Mouse (Mus musculus): ENCODE results near the gene Gm33543.

Gm33543 gene

DNA sequence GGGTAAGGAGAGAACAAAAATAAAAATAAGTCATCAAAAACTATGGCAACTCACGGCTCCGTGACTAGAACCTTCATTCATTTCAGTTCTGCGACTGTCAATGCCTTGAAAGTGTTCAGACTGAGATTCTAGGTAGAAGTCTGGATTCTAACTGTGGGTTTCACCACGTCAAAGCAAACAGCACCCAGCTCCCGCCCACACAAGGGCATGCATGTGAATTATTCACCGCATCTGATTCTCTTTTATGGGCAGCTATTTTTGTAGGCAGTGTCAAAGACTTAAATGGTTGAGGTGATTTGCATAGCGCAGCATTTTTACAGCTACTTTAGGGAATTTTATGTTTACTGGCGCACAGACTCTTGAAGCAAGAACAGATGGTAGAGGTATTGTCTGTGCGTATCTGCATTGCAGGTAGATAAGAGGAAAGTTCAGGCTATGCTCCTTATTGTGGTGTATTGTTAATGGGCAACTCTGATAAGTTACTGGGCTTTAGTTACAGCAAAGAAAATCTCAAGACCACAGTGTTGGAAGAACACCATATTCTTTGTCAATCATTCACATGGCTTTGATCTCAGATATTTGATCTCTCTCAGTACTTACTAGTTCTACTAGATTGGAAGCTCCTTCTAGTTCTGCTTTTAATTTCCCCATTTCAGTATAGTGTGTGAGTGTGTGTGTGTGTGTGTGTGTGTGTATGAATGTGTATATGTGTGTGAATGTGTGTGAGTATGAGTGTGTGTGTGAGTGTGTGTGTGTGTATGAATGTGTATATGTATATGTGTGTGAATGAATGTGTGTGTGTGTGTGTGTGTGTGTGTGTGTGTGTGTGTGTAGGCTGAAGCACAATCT lies at the start of gene Gm33543:
Gene Gm33543 (minus strand): TSS at position 142 of the 849 bp plus-strand sequence.
- ChIA-PET CTCF (interaction anchor here in 1 of 4 experiments (0.6 to 0.7 kb wide), 2 partner anchors 50 to 1520 kb away, joined by 5 to 10 read pairs; no protein-coding TSS in a partner anchor), POLR2A (interaction anchor here in 1 of 4 experiments (0.6 to 0.9 kb wide), 3 partner anchors 40 to 67 kb away, joined by 3 read pairs; no protein-coding TSS in a partner anchor)

DNA sequence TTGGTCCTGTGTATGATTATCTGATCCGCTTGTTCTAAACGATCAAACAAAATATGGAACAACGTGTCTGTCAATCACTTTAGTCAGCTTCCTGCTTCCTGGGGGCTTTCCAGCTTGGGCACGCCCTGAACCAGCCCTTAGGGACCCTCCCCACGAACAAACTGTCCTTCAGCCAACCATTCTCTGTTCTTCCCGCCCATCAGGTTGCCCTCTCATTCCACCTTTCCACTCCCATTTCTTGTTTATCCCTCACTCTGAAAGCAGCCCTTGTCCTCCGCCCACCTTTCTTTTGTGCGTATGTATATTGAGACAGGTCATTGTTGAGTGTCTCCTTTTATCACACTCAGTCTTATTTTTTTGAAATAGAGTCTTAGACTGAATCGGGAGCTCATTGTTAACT lies 49.4 kb upstream of the Gm33543 start:
- ChIA-PET POLR2A (interaction anchor here (0.5 to 12.4 kb wide), 87 partner anchors 8 to 925 kb away, joined by 3 to 351 read pairs (median 5); partner anchors contain the start of genes Eea1 (in 3 of the 4), Btg1 (in 2 of the 4), Nudt4 (in 2 of the 4) and Ube2n (in 2 of the 4)), CTCF (interaction anchor here in 3 of 4 experiments (0.5 to 2.6 kb wide), 10 partner anchors 10 to 341 kb away, joined by 3 to 8 read pairs (median 3); no protein-coding TSS in a partner anchor)

GRCm38 (mm10) chr10:95891214-95891960 lies 48.7 kb upstream of the Gm33543 start:
- POLR2A ChIA-PET: interaction anchor here (0.5 to 12.4 kb wide), 70 partner anchors 7 to 924 kb away, joined by 3 to 351 read pairs (median 5); partner anchors contain the start of genes Btg1 (in 2 of the 4), Eea1 (in 2 of the 4), Ube2n (in 2 of the 4) and Mrpl42 (in 1 of the 4)
- CTCF ChIA-PET: interaction anchor here in 2 of 4 experiments (0.9 to 2.6 kb wide), 6 partner anchors 9 to 189 kb away, joined by 3 to 8 read pairs (median 4); no protein-coding TSS in a partner anchor

GRCm38 (mm10) chr10:95883761-95884517 lies 41.2 kb upstream of the Gm33543 start:
- CTCF ChIA-PET: interaction anchor here in 1 of 4 experiments (1.1 kb wide), 1 partner anchor 14 kb away, joined by 3 read pairs; no protein-coding TSS in a partner anchor
- POLR2A ChIA-PET: interaction anchor here (0.5 to 8.5 kb wide), 13 partner anchors 8 to 352 kb away, joined by 3 to 351 read pairs (median 4); partner anchors contain the start of gene Eea1 (in 1 of the 4)

GRCm38 (mm10) chr10:95882036-95882435 lies 39.3 kb upstream of the Gm33543 start:
- ChIA-PET CTCF (interaction anchor here in 2 of 4 experiments (0.6 to 1.8 kb wide), 4 partner anchors 10 to 198 kb away, joined by 3 to 7 read pairs (median 4); no protein-coding TSS in a partner anchor), POLR2A (interaction anchor here (0.6 to 8.5 kb wide), 23 partner anchors 9 to 839 kb away, joined by 3 to 351 read pairs (median 5); partner anchors contain the start of genes Btg1 (in 1 of the 4) and Ube2n (in 1 of the 4))

DNA sequence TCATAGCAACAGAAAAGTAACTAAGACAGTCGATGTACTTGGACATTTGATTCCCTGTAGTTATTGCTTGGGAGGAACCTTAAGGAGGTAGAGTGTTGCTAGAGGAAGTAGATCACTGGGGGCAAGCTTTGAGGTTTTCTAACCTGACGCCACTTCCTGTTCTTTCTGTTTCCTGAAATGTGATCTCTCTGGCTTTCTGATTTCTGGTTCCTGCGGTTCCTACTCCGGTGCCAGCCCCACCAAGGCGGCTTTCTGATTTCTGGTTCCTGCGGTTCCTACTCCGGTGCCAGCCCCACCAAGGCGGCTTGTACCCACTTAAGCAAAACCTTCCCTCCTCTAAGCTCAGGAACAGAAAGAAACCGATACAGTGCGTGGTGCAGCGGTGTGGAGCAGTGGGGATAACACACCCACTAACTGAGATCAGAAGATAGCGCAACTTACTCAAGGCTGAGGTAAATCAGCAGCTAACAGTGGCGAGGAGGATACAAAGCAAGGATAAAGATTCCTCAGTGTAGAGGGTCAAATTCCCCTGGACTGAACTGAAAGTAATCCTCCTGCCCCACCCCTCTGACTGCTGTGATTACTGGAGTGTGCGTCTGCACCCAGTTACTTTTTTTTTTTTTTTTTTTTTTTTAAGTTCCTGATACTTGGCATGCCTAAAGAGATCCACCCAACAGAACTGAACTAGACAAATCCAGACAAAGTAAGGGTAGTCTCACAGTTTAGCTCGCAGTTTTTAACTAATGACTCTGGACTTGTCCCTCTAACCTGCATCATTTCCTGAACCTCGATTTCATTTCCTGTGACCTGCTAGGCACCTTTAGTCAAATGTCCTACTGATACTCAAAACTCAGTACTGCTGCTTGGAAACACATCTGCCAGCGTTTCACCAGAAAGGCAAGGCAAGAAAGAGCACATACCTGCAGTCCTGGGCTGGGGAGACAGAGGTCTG lies 37.5 kb upstream of the Gm33543 start:
- CTCF ChIA-PET: interaction anchor here (0.6 to 1.6 kb wide), 9 partner anchors 12 to 1204 kb away, joined by 3 to 19 read pairs (median 3); no protein-coding TSS in a partner anchor
- POLR2A ChIA-PET: interaction anchor here (0.6 to 8.5 kb wide), 25 partner anchors 11 to 626 kb away, joined by 3 to 351 read pairs (median 6); partner anchors contain the start of gene Eea1 (in 1 of the 4)

DNA sequence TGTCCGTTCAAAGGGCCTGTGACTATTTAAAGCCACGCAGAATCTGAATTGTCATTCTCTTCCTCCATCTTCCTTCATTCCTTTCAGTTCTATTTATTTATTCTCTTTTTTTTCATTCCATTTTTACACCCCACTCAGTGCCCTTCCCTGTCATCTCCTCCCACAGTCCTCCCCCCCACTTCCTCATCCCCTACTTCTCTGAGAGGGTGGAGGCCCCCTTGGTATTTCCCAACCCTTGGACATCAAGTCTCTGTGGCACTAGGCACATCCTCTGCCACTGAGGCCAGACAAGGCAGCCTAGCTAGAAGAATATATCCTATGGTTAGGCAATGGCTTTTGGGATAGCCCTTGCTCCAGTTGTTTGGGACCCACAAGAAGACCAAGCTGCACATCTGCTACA lies 28.1 kb upstream of the Gm33543 start:
- CTCF ChIA-PET: no interaction called here
- POLR2A ChIA-PET: interaction anchor here in 1 of 4 experiments (1.5 kb wide), 1 partner anchor 11 kb away, joined by 5 read pairs; no protein-coding TSS in a partner anchor

GRCm38 (mm10) chr10:95868348-95868747 lies 25.6 kb upstream of the Gm33543 start:
- ChIA-PET CTCF (no interaction called here), POLR2A (interaction anchor here in 2 of 4 experiments (0.5 to 1.5 kb wide), 4 partner anchors 11 to 309 kb away, joined by 3 to 5 read pairs (median 4); no protein-coding TSS in a partner anchor)

DNA sequence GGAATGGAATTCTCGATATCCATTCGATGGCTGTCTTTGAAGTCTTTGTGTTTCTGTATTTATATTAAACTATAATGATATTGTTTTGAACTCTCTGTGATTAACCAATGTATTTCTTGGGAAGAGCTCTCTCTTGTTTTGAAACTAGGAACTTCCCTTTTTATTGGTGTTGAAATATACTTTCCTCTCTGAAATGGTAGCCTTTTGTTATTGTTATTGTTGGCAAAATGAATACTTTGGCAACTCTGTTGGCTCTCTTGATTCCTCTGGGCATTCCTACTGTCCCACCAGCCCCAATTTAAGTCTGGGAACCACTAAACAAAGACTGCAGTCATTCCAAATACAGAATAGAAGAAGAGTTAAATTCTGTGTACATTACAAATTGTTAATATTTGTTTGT lies 24.9 kb upstream of the Gm33543 start:
- CTCF ChIA-PET: no interaction called here

DNA sequence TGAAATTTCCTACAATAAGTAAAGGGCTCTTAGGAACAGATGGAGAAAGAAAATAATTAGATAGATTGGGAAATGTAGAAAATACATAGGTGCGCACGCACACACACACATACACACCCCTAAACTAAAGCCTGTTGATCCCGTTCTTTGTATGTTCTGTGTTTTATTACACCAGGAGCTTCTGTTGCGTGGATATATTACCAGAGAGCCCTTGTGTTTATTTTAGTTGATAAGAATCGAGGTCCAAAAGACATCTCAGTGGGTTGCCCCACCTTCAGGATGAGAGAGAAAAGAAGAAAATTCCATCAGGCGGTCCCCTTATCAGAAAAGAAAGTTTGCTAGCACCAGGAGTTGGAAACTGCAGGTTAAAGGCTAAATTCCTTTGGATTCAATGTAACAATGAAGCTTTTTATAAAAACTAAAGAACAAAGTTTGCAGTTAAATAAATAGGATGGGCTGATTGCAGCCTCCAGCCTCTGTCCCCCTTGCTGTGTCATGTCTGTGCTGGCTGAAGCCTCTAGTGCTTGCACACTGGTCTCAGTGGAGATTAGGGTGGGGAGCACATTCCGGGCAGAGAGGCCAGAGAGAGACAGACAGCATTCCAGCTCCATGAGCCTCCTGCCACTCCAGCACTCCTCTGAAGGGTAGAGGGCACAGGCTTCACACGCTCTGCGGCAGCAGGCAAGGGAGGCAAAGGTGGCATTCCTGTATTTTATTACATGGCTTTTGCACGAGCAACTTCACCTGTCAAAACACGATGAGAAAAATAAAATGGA lies 21.8 kb upstream of the Gm33543 start:
- CTCF ChIA-PET: interaction anchor here in 1 of 4 experiments (0.5 kb wide), 1 partner anchor 31 kb away, joined by 7 read pairs; no protein-coding TSS in a partner anchor

More for the DNA sequence above, 24.9 kb upstream of the Gm33543 start:
- POLR2A ChIA-PET: interaction anchor here in 1 of 4 experiments (0.5 kb wide), 1 partner anchor 262 kb away, joined by 3 read pairs; no protein-coding TSS in a partner anchor

GRCm38 (mm10) chr10:95862664-95863063 lies 19.9 kb upstream of the Gm33543 start:
- ChIA-PET CTCF (interaction anchor here in 1 of 4 experiments (1.0 to 1.5 kb wide), 3 partner anchors 30 to 218 kb away, joined by 3 to 5 read pairs (median 3); no protein-coding TSS in a partner anchor), POLR2A (interaction anchor here (0.7 to 2.7 kb wide), 13 partner anchors 11 to 753 kb away, joined by 3 to 20 read pairs (median 4); no protein-coding TSS in a partner anchor)

More for the DNA sequence above, 21.8 kb upstream of the Gm33543 start:
- POLR2A ChIA-PET: interaction anchor here in 1 of 4 experiments (1.0 to 2.7 kb wide), 2 partner anchors 16 to 28 kb away, joined by 4 to 14 read pairs; no protein-coding TSS in a partner anchor

DNA sequence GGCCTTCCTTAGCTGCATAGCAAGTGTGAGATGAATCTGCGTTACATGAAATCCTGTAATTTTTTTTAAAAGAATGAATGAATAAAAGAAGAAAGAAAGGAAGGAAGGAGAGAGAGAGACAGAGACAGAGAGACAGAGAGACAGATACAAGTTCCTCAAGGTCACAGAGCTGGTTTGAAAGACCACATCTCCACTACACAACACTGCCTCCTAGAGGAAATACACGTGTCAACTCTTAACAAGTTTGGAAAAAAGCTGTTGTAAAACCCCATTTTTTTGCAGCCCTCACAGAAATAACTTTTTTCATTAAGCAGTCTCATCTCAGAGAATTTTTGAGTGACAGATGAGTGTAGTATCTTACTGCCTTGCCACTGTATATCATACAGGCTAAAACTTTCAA lies 15.4 kb upstream of the Gm33543 start:
- CTCF ChIA-PET: interaction anchor here (0.5 to 2.1 kb wide), 33 partner anchors 11 to 867 kb away, joined by 3 to 12 read pairs (median 4); partner anchors contain the start of gene Nudt4 (in 1 of the 4)
- POLR2A ChIA-PET: interaction anchor here (0.6 to 2.1 kb wide), 14 partner anchors 22 to 702 kb away, joined by 3 to 9 read pairs (median 3); partner anchors contain the start of genes Eea1 (in 1 of the 4) and Nudt4 (in 1 of the 4)

DNA sequence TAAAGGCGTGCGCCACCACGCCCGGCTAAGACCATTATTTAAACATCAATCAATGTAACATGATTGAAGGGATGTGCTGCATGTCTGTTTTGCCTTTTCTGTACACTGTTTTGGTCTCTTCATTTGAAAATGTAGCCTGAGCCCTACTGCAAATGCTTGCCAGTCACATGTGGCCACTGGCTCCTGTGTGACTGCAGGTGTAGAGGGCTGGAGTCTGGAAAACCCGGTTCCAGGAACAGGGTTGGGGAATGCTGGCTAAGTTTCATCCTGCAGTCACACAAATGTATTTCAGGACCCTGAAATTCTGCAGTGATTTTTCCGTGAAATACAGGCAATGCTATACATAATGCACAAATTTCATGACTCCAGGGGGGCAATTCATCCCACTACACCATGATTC lies 12.7 kb upstream of the Gm33543 start:
- POLR2A ChIA-PET: no interaction called here

GRCm38 (mm10) chr10:95850504-95850903 lies 7.8 kb upstream of the Gm33543 start:
- POLR2A ChIA-PET: interaction anchor here in 1 of 4 experiments (0.6 kb wide), 1 partner anchor 1252 kb away, joined by 3 read pairs; no protein-coding TSS in a partner anchor
- CTCF ChIA-PET: no interaction called here

More for the DNA sequence above, 12.7 kb upstream of the Gm33543 start:
- CTCF ChIA-PET: interaction anchor here in 1 of 4 experiments (0.7 kb wide), 1 partner anchor 178 kb away, joined by 3 read pairs; no protein-coding TSS in a partner anchor

- ChIA-PET CTCF (interaction anchor here in 1 of 4 experiments (2.3 kb wide), 1 partner anchor 12 kb away, joined by 7 read pairs; no protein-coding TSS in a partner anchor), POLR2A (no interaction called here)
These were observed 4.0 kb upstream of the Gm33543 start for GRCm38 (mm10) chr10:95846739-95847138.

Measured in embryonic stem cell, embryonic (primary cell).